Mouse (Mus musculus): ENCODE measurements at regions not wholly inside any gene's neighbourhood (a gene's known extent, or its start where the extent isn't known, plus 50 kb on each side); places are given as distances from the start of the nearest gene placed in this dataset.

GRCm38 (mm10) chr2:92752794-92753193, 153.3 kb downstream of the Chst1 start:
- DNase-seq: no peak

GRCm38 (mm10) chr2:92754505-92755280, 155.2 kb downstream of the Chst1 start:
- no peak for DNase-seq

- DNase-seq: no peak
Measured at GRCm38 (mm10) chr2:92756491-92756890, 157.0 kb downstream of the Chst1 start.

GRCm38 (mm10) chr2:92758775-92759174, 156.1 kb upstream of the Syt13 start:
- DNase-seq: no peak

GRCm38 (mm10) chr2:92763881-92764635, 150.8 kb upstream of the Syt13 start:
- no peak for DNase-seq

GRCm38 (mm10) chr2:92767476-92768005, 147.4 kb upstream of the Syt13 start:
- DNase-seq: no peak

GRCm38 (mm10) chr2:92768088-92768487, 146.8 kb upstream of the Syt13 start:
- peak; percentile 30 for DNase-seq

- DNase-seq: no peak
Measured at GRCm38 (mm10) chr2:92769061-92769460, 145.8 kb upstream of the Syt13 start.

- no peak for DNase-seq
Measured at GRCm38 (mm10) chr2:92770098-92770497, 144.8 kb upstream of the Syt13 start.

GRCm38 (mm10) chr2:92772623-92773022, 142.3 kb upstream of the Syt13 start:
- DNase-seq: no peak

- DNase-seq: no peak
Measured at GRCm38 (mm10) chr2:92776497-92776896, 138.4 kb upstream of the Syt13 start.

- DNase-seq: no peak
Measured at GRCm38 (mm10) chr2:92779101-92779500, 135.8 kb upstream of the Syt13 start.

- no peak for DNase-seq
Measured at GRCm38 (mm10) chr2:92780021-92780420, 134.9 kb upstream of the Syt13 start.

GRCm38 (mm10) chr2:92781451-92781850, 133.4 kb upstream of the Syt13 start:
- no peak for DNase-seq

GRCm38 (mm10) chr2:92782621-92783020, 132.3 kb upstream of the Syt13 start:
- no peak for DNase-seq

- no peak for DNase-seq
Measured at GRCm38 (mm10) chr2:92784916-92785315, 130.0 kb upstream of the Syt13 start.

- no peak for DNase-seq
Measured at GRCm38 (mm10) chr2:92787925-92788410, 126.9 kb upstream of the Syt13 start.

- DNase-seq: no peak
Measured at GRCm38 (mm10) chr2:92788875-92789274, 126.0 kb upstream of the Syt13 start.

GRCm38 (mm10) chr2:92790374-92790773, 124.5 kb upstream of the Syt13 start:
- no peak for DNase-seq

GRCm38 (mm10) chr2:92799770-92800169, 115.1 kb upstream of the Syt13 start:
- no peak for DNase-seq

- no peak for DNase-seq
Measured at GRCm38 (mm10) chr2:92800667-92801066, 114.2 kb upstream of the Syt13 start.

- DNase-seq: no peak
Measured at GRCm38 (mm10) chr2:92804916-92805315, 110.0 kb upstream of the Syt13 start.

- no peak for DNase-seq
Measured at GRCm38 (mm10) chr2:92805761-92806160, 109.1 kb upstream of the Syt13 start.

All from heart, postnatal 4 days (tissue).